Mouse (Mus musculus): Measurements from ENCODE around the gene Slc35d2.
"Not testable (repeated sequence)": the region's sequence is repeated elsewhere in the genome, so short reads cannot be mapped to it uniquely, and the experiment has no call there.

Gene Slc35d2

DNA sequence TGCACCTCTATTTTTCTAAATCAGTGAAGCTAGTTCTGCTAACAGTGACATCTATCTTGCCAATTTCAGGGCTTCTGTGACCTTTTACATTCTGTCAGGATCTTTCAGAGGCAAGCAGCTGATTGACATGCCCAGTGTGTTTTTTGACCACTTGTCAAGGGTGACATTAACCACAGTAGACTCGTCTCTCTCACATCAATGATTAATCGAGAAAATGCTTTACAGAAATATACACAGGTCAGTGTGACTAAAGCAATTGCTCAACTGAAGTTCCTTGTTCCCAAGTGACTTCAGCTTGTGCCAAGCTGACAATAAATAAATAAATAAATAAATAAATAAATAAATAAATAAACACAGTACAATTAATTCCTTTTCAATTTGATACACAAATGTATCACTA is 76.9 kb downstream of the Slc35d2 start:
- not testable (repeated sequence) for DNase-seq (ENCODE audit: low read depth)

- DNase-seq (ENCODE audit: low read depth), result peak; percentile 72
Observed at GRCm38 (mm10) chr13:64050895-64051294, 78.3 kb downstream of the Slc35d2 start.

- no peak for DNase-seq (ENCODE audit: low read depth)
Observed at GRCm38 (mm10) chr13:64049535-64049934, 79.6 kb downstream of the Slc35d2 start.

DNA sequence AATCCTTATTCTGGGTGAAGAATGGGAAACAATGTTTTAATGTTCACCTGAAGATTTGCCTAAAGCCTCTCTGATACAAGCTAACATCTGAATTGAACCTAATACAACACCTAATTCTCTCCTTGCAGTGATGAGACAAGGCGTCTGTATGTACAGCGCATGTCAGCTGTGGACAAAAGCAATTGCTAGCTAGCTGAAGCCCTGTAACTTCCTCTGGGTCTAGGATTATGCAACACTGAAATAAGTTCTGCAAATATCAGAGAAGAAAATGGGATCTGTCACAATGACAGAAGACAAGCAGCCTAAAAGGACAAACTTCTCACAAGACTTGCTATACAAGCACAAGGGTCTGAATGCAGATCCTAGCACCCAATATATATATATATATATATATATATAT is 80.7 kb downstream of the Slc35d2 start:
- peak; percentile 33 for DNase-seq (ENCODE audit: low read depth)

All from 416B (cell line).